Mouse (Mus musculus) lung, postnatal 0 days (tissue): ENCODE data around the gene Gm4756.

Experiments used
- CTCF ChIP-seq: IDR thresholded peaks from 2 replicates; pipeline ENCODE4 v1.5.1; 2016; ENCODE audit warnings: antibody characterized with exemption, mild to moderate bottlenecking
- EP300 ChIP-seq: IDR thresholded peaks from 2 replicates; pipeline ENCODE4 v1.6.1; 2016; ENCODE audit warnings: antibody characterized with exemption, mild to moderate bottlenecking, control low read depth

- no peak for TF ChIP-seq CTCF
- no peak for TF ChIP-seq EP300
Measured at GRCm38 (mm10) chr12:72532303-72532702, 117.2 kb downstream of the Gm4756 start.
